Mouse (Mus musculus): ENCODE data around the gene Epha6. TPM values are rescaled to one million over a fixed set of nuclear protein-coding genes. Genes with fewer than 3 reads are reported as not detected.

Epha6 gene
- total RNA-seq, 2 experiments from 2014 or later: 61.2 to 67.0 TPM

DNA sequence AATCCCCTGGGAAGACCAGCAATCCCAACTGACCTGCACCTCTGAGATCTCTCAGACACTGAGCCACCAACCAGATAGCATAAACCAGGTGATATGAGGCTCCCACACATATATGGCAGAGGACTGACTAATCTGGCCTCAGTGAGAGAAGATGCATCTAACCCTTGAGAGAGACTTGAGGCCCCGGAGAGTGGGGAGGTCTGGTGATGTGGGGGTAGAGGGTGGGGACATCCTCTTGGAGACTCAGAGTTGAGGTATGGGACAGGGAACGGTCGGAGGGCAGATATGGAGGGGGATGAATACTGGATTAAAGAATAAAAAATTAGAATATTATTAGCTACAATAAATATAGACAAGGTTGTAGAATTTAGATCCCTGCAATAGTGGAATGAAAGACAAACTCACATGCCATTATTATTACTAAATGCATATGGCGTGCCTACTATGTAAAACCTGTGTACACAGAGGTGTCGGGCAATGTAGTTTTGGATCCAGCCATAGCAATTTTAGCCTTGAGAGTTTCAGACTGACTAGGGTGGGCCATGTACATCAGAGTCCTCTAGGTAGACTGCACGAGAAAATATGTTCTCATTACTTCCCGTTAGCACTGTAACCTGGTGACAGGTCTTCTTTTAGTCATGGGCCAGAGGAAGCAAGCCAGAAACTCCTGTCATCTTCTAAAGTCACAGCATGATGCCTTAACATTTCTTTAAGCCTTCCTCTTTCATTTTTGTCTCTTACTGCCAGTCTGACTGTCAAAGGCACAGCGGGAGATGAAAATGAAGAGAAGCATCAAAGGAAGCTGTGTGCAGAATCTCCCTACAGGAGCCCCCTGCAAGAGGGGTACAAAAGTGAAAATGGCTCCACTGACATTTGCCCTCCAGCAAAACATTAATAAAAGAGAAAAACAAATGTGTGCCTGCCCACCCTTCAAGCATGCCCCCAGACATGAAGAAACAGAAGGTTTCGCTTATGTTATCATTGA lies 338.7 kb downstream of the Epha6 start:
- DNase-seq (ENCODE audit: low spot score in 2 of 2): no peak

DNA sequence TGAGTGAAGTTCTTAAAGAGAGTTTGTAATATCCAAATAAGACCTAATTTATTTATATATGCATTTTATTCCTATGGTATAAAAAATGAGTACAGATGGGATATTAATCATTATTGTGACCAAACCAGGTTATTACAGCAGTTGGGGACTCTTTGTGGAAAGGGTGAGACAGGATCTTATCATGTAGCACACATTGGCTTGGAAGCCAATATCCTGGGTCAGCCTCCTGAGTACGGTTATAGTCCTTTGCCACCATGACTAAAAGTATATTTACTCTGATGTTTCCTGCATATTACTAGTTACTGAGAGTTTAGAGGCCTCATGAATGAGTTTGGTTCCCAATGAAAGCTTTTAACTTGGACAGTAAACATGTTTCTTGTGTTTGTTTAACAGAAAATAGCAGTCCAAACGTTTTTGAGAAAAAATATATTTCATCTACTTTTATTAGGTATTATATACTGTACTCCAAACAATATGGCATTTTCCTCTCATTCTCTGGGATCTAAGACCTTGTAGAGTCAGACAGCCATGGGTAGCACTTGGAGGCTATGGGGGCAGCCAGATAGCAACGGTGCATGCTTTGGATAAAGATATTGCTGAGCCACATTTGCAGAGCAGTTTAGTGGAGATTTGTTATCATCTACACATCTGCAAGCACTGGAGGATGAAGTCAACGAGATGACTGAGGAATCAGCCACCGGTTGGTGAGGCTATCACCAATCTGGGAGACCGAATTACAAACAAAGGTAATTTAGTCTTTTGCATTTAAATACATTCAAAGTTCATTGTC lies 340.4 kb downstream of the Epha6 start:
- no peak for DNase-seq (ENCODE audit: low spot score in 2 of 2)

DNA sequence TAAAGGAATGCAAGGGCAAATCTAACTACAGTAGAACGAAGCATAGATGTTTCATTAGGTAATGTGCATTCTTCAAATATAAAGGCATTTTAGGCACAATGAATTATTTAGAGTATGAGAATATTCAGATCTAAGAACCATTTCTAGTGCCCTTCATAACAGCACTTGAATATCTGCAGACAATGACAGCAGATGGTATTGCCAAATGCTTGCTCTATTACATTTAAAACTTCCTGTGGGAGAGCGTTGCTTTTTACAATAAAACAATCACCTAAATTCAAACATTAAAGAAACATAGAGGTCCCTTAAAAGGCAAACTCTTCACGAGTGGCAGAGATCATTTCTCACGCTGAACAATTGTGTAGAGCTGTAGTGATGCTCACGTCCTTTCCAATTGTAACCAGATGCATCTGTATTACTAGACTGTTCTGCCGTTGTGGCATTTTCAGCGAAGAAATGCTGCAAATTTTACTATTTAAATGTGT lies 347.1 kb downstream of the Epha6 start:
- DNase-seq (ENCODE audit: low spot score in 2 of 2): no peak

DNA sequence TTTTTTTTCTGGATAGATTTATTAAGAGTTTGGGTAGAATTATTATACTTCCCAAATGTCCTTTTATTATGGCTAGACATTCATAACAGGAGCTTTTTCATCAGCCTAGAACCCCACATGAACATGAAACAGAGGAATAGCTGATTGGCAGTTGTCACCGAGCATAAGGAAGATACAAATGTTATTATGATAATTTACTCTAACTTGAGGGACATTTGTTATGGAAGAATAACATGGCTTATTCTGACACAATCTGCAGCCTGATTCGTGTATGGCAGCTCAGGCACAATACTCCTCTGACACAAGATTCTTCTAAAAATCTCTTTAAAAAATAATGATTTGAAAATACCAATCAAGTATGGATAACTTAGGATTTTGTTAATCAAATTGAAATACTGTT lies 347.7 kb downstream of the Epha6 start:
- no peak for DNase-seq (ENCODE audit: low spot score in 2 of 2)

DNA sequence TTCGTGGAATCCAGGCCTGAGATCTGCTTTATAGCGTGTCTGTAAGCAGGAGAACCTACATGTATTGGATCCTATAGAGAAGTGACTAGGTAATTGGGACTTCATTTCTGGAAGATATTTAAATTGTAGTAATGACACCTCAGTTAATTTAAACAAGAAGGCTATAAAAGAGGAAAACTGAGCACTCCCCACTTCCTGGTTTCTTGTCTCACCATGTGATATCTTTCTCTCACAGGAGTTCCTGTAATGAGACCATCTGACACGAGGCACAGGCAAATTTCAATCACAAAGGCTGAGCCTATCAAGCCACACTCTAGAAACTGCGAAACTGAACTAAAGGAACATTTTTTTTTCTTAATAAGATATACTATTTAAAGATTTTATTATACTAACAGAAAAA lies 348.3 kb downstream of the Epha6 start:
- no peak for DNase-seq (ENCODE audit: low spot score in 2 of 2)

DNA sequence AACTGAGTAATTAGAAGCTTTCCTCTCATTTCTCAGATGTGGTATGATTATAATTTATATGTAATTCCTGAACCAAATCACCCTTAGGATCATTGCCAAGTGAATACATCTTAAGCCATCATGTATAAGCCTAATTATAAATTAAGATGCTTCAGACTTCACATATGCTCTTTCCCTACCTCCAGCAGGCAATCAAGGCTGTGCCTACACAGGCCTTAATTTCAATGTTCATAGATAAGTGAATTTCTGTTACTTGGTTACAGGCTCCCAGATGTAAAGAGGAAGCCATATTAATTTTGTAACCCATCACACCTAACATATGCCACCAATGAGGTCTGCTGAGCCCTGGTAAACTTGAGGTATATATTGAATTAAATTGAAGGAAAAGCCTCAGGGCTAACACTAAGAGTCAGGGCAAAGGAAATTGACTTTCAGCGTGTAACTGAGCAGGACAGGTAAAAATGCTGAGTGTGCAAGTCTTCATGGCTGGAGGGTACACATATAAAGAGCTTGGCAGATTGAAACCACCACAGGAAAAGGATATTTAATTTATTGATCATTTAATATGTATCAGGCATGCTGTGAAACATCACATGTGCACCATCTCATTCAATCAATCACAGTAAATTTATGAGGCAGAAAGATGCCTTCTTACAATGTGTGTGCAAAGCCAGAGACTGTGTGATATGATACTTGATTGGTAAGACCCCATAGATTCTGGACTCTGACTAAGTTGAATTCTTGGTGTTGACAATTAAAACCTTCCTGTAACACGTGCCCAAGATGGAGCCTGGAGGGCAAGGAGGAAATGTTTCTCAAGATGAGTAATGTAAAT lies 365.8 kb downstream of the Epha6 start:
- no peak for DNase-seq (ENCODE audit: low spot score in 2 of 2)

DNA sequence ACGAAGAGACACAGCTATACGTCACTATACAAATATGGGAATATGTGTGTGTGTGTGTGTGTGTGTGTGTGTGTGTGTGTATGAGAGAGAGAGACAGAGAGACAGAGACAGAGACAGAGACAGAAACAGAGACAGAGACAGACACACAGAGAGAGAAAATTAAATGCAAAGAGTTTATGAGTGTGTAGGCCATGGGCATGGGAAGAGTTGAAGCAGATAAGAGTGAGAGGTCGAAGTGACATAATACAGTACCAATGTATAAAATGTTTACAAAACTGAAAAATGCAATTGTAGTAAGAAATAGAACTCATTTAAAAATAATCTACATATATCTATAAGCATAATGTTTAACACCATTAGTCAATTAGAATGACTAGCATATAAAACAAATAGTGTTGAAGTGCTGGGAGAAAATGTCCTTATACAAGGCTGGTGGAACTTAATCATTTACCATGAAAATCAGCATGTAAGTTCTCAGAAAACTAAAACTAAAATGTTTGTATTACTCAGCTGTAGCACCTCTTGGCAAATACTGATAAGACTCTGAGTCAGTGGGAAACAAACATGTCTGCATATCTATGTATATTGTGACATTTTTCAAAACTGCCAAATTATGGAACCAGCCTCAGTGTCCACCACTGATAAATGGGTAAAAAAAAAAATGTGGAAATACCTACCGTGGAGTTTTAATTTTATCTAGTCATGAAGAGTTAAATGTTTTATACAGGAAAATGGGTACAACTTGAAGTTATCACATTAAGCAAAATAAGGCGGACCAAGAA lies 371.2 kb downstream of the Epha6 start:
- DNase-seq (ENCODE audit: low spot score in 2 of 2): no peak

DNA sequence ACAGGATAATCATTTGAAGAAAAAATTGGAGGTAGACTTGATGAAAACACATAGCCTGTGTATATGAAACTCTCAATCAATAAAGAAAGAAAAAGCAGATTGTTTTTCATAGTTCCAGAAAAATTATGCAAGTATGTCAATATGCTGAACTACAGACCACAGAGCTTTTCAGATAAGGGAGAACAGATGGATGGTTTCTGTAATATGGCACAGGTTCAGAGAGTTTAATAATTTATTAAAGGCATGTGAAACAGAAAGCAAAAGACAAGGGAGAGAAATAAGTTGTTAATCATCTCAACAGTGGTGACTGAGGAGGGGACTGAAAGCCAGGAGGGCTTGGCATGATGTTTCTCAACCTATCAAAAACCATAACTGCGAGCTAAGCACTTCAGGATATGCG lies 372.3 kb downstream of the Epha6 start:
- no peak for DNase-seq (ENCODE audit: low spot score in 2 of 2)

DNA sequence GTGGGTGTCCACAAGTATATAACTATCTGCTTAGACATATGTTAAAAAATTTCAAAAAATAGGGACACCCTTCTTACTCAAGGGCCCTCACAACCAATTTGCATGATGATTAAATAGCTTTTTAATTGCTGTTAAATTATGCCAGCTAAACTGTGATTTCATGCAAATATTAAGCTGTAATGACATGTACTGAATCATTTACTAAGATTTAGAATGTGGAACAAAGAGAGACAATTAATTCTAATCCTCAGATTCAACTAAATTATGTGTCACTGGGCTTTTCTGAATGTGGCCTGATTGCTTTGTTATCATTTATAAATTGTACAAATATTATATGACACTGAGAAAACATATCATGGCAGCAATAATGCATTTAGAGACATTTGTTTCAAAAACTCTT lies 396.2 kb downstream of the Epha6 start:
- DNase-seq (ENCODE audit: low spot score in 2 of 2): no peak

DNA sequence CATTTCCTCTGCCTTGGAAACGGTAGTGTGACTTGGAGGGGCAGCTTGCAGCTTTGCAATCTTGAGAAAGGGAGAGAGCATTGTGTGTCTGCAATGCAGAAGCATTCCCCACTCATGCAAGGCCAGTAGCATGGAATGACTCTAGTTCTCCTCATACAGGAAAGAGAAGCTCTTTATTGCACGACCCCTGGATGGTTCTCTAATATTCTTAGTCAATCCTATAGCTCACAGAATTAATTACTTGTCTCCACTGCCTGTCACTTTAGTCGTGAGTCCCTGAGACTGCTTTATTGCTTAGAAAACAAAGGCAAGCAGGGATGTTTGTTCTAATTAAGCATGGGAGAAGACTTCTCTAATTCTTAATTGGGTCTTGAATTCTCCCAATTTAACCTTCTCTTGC lies 429.8 kb downstream of the Epha6 start:
- no peak for DNase-seq (ENCODE audit: low spot score in 2 of 2)

DNA sequence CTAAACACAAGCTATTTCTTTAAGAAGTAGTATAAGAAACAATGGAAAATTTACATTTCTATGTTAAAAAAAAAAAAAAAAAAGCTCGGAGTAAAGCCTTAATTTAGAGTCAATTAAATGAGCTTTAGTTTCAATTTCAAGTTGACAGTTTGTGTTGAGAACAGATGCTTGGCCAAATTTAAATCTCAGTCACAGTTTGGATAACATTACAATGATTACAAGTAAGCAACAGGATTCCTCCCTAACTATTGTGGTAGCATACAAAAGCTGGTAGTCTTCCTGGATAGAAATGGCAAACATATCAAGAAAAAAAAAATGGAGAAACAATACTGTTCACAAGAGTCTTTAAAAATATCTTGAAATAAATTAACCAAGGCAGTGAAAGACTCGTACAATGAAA lies 452.9 kb downstream of the Epha6 start:
- no peak for DNase-seq (ENCODE audit: low spot score in 2 of 2)

DNA sequence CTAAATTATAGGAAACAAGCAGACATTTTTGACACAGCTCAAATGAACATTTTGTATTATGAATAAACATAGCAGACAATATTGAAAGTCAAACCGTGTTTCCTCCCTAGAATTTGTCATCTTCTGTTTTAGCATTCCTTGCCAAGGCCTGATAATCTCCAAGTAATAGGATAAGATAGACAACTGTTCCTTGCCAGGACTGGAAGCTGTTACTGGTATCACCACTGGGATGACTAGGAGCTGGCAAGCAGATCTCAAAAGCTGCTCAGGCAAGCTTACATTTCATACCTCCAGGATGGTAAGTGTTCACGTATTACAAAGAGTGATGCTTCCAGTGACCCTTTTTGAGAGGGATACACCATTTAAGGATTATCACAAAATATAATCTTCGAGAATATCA lies 461.0 kb downstream of the Epha6 start:
- DNase-seq (ENCODE audit: low spot score in 2 of 2): no peak

DNA sequence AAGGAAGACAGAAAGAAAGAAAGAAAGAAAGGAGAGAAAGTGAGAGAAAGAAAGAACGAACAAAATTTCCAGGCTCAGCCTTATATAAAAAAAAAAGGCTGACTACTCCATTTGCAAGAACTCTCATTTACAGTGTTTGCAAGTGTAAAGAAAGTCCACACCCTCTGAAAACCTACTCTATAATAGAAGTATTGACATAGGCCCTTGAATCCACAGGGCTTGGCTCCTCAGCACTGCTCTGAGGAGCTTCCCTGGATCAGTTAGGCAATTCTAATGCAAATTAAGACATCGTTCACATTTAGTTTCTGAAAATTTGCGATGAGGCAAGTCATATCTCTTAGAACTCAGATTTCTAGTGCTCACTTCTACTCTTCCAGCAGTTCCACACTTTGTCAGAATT lies 483.9 kb downstream of the Epha6 start:
- no peak for DNase-seq (ENCODE audit: low spot score in 2 of 2)

DNA sequence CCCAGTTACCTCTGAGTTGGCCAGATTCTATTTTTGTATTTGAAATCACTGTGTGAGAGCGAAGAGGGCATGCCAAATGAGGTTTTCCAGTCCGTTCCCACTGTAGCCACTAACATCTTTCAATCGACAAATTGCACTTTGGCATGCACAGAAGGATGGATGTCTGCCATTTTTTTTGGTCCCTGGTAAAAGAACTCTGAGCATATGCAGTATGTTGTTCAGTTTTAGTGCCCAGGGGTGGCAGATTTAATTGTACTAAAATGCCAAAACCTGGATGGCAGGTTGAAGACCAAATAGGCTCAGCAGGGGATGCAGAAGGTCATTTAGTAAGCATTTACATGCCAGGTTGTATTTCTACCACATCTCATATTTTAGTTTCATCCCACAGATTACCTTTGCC lies 503.1 kb downstream of the Epha6 start:
- no peak for DNase-seq (ENCODE audit: low spot score in 2 of 2)

DNA sequence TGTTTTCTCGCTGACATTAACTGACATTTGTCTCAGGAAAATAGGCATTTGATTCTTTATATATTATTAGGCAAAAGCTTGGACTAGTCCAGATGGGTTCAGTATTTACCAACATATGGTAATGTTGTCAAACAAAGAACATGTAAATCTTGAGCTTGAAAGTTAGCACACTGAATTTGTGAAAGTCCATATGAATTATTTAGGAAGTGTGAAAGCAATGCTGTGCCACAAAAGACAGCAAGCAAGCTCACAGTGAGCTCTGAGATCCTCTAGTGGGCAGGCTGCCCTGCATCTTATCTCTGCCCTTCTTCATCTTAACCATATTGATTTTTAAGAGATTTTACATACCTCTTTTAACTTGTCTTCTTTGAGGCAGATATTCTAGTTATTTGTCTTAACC lies 510.0 kb downstream of the Epha6 start:
- DNase-seq (ENCODE audit: low spot score in 2 of 2): no peak

DNA sequence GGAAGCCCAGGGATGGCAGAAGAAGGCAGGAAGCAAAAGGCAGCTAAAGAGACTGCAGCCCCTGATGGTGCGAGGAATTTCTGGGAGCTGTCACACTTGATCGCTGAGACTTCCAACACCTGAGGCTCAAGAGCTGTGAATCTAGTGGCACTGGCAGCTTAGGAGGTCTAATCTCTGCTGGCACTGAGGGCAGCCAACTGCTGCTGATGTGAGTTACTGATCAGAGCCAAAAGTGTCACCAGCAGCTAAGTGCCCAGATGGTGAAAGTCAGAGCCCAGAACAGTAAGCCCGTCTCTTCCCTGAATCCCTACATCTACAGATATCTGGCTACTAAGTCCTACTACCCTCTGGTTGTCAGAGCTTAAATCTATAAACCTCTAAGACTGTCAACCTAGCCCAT lies 518.4 kb downstream of the Epha6 start:
- no peak for DNase-seq (ENCODE audit: low spot score in 2 of 2)

DNA sequence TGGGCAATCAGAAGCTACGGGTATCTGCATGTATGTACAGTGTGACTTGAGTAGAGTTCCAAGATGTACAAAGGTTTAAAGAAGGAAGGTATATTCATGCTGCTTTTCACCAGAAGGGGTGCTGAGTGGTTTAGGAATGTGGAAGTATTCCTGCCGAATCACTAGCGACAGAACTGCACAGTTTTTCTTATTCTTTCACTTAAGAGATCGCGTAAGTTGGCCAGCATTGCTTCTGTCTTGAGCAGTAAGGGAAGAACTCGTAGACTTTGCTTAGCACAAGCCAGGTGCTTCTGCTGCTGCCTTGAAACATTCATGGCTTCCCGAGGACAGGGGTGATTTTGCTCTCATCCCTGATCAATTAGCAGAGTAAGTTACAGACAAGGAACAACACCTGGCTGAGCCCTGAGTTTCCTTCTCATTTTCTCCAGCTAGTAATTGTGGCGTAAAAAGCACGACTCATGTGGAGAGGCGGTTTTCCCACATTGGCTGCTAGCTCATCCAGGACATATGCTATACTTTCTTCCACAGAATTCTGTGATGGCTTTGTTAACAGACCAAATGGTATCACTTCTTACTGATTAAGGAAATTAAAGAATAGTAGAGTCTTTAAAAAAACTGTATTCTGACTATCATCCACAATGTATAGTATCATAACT lies 534.7 kb downstream of the Epha6 start:
- peak in 1 of 2 experiments; percentile 25 for DNase-seq (ENCODE audit: low spot score in 2 of 2)

DNA sequence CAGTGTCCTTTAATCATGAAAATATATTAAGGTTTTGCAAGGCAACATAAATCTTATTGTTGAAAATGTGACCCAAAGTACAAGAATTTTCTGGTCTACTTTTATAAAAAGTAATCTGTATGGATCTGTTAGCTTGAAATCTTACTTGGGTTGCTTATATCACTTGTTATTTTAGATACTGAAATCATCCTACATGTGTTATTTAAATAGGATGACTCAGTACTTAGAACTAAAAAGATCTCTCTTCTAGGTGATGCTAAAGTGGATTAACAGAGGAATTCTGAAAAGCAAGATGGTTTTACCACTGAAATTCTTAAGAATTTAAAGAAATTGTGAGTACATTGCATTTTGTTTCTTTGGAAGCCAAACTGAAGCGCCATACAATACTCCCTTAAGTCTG lies 561.5 kb downstream of the Epha6 start:
- DNase-seq (ENCODE audit: low spot score in 2 of 2): no peak

DNA sequence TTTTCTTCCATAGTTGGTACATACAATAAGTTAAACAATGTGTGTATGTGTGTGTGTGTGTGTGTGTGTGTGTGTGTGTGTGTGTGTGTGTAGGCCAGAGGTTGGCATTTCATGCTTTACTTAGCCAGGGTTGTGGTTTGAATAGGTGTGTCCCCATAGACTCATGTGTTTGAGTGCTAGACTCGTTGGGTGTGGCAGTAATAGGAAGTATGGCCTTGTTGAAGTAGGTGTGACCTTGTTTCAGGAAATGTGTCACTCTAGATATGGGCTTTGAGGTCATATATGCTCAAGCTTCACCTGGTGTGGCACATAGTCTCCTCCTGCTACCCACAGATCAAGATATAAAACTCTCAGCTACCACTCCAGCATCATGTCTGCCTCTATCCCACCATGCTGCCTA lies 577.0 kb downstream of the Epha6 start:
- DNase-seq (ENCODE audit: low spot score in 2 of 2): no peak

All from left cerebral cortex, adult 18-20 months (tissue).